20 mouse cellular contexts compared by ENCODE assay signal in genomic region chr13:84021771-84022170, GRCm38 (mm10).
"Had no signal": no experiment of that assay in that cellular context is flagged by ENCODE, and none has a peak within 500 bp of the region (broad histone marks: within the 10 kb centered on the region; RNA-seq: fewer than 3 reads in every experiment).

No protein-coding gene starts in this region.

- H3K27ac ChIP-seq: kidney, postnatal 0 days; limb, embryonic 12.5 days; limb, embryonic 15.5 days; liver, embryonic 14.5 days; macrophage; neural tube, embryonic 12.5 days; neural tube, embryonic 15.5 days; stomach, postnatal 0 days had no signal

- H3K36me3 ChIP-seq: limb, embryonic 12.5 days; limb, embryonic 15.5 days; neural tube, embryonic 12.5 days; neural tube, embryonic 15.5 days had no signal

- ATAC-seq: liver, postnatal 0 days; lung, postnatal 0 days had no signal

- H3K9me3 ChIP-seq: limb, embryonic 12.5 days; limb, embryonic 15.5 days; neural tube, embryonic 12.5 days; neural tube, embryonic 15.5 days had no signal

- DNase-seq: kidney, adult 2 months; kidney, postnatal 25 days; layer of hippocampus, postnatal 36 days; left cerebral cortex, postnatal 4 days; liver, postnatal 0 days; lung, embryonic 14.5 days; right cerebral cortex, adult 18-20 months; right cerebral cortex, postnatal 14 days; right cerebral cortex, postnatal 4 days; thymus, postnatal 25 days had no signal

- H3K4me1 ChIP-seq: limb, embryonic 12.5 days; limb, embryonic 15.5 days; neural tube, embryonic 12.5 days had no signal

- H3K4me2 ChIP-seq: limb, embryonic 12.5 days; limb, embryonic 15.5 days; liver, embryonic 11.5 days; lung, embryonic 14.5 days; neural tube, embryonic 12.5 days; neural tube, embryonic 15.5 days had no signal

- H3K27me3 ChIP-seq: limb, embryonic 12.5 days; limb, embryonic 15.5 days; neural tube, embryonic 12.5 days; neural tube, embryonic 15.5 days had no signal

- H3K4me3 ChIP-seq: limb, embryonic 12.5 days; limb, embryonic 15.5 days; neural tube, embryonic 12.5 days; neural tube, embryonic 15.5 days had no signal

- H3K9ac ChIP-seq: limb, embryonic 12.5 days; limb, embryonic 15.5 days; liver, embryonic 14.5 days; liver, postnatal 0 days; lung, embryonic 14.5 days; neural tube, embryonic 12.5 days; neural tube, embryonic 15.5 days had no signal
